Mouse (Mus musculus): ENCODE results near the gene Wwc2. TPM values are rescaled to one million over a fixed set of nuclear protein-coding genes. Genes with fewer than 3 reads are reported as not detected.

Gene Wwc2
- polyA plus RNA-seq, 1 experiment from 2014 or later, result 3.0 TPM

GRCm38 (mm10) chr8:47981075-47981474, 9.6 kb downstream of the Wwc2 start:
- Histone ChIP-seq H3K4me3 (ENCODE audit: low read depth, low read length) (no peak overlapping the region), H3K4me2 (ENCODE audit: low read length) (no peak overlapping the region), H3K27ac (ENCODE audit: low read depth, low read length) (no peak overlapping the region), H3K4me1 (ENCODE audit: control insufficient read depth, insufficient read depth, low read length) (peaks cover 8% of the 10 kb centered on the region; the same call in 1 of the 2 replicates), H3K27me3 (replicated peaks; ENCODE audit: control insufficient read depth, insufficient read depth, low read length) (no peaks in the 10 kb centered on the region), H3K9ac (ENCODE audit: low read length) (no peak overlapping the region), H3K36me3 (ENCODE audit: control insufficient read depth, insufficient read depth, low read length) (no peaks in the 10 kb centered on the region), H3K9me3 (replicated peaks; ENCODE audit: control insufficient read depth, low read length) (no peaks in the 10 kb centered on the region)
- no peak for ATAC-seq
- no peak for DNase-seq (ENCODE audit: low spot score)
- 89% methylated on average over 6 of the region's 6 CpGs for WGBS

- no peak overlapping the region for H3K9ac ChIP-seq (ENCODE audit: low read length)
- H3K27me3 ChIP-seq (replicated peaks; ENCODE audit: control insufficient read depth, insufficient read depth, low read length), result no peaks in the 10 kb centered on the region
- DNase-seq (ENCODE audit: low spot score), result no peak
- H3K4me3 ChIP-seq (ENCODE audit: low read depth, low read length), result no peak overlapping the region
- H3K4me2 ChIP-seq (ENCODE audit: low read length), result no peak overlapping the region
- no peak overlapping the region for H3K27ac ChIP-seq (ENCODE audit: low read depth, low read length)
- no peak for ATAC-seq
- WGBS, result 95% methylated on average over 8 of the region's 8 CpGs
- H3K4me1 ChIP-seq (ENCODE audit: control insufficient read depth, insufficient read depth, low read length), result peaks cover 2% of the 10 kb centered on the region; the same call in 1 of the 2 replicates
- no peaks in the 10 kb centered on the region for H3K36me3 ChIP-seq (ENCODE audit: control insufficient read depth, insufficient read depth, low read length)
- H3K9me3 ChIP-seq (replicated peaks; ENCODE audit: control insufficient read depth, low read length), result no peaks in the 10 kb centered on the region
These were observed 10.8 kb downstream of the Wwc2 start for GRCm38 (mm10) chr8:47979876-47980275.

- Histone ChIP-seq H3K4me2 (ENCODE audit: low read length) (no peak overlapping the region), H3K27ac (ENCODE audit: low read depth, low read length) (no peak overlapping the region), H3K9me3 (replicated peaks; ENCODE audit: control insufficient read depth, low read length) (no peaks in the 10 kb centered on the region), H3K27me3 (replicated peaks; ENCODE audit: control insufficient read depth, insufficient read depth, low read length) (no peaks in the 10 kb centered on the region), H3K9ac (ENCODE audit: low read length) (no peak overlapping the region), H3K4me1 (ENCODE audit: control insufficient read depth, insufficient read depth, low read length) (peaks cover 5% of the 10 kb centered on the region; the same call in 1 of the 2 replicates), H3K36me3 (ENCODE audit: control insufficient read depth, insufficient read depth, low read length) (no peaks in the 10 kb centered on the region), H3K4me3 (ENCODE audit: low read depth, low read length) (no peak overlapping the region)
- WGBS, result 84% methylated on average over 6 of the region's 6 CpGs
- DNase-seq (ENCODE audit: low spot score) (no peak), ATAC-seq (no peak)
These were observed 12.0 kb downstream of the Wwc2 start for GRCm38 (mm10) chr8:47978755-47979154.

- no peak for ATAC-seq
- peak overlapping the region; percentile 26 for H3K4me3 ChIP-seq (ENCODE audit: low read depth, low read length)
These were observed 15.8 kb downstream of the Wwc2 start for GRCm38 (mm10) chr8:47974963-47975314.

GRCm38 (mm10) chr8:47974138-47974962, 16.4 kb downstream of the Wwc2 start:
- H3K9ac ChIP-seq (ENCODE audit: low read length), result peak overlapping the region; percentile 53
- H3K4me3 ChIP-seq (ENCODE audit: low read depth, low read length), result peak overlapping the region; percentile 26
- ATAC-seq (peak; percentile 75), DNase-seq (ENCODE audit: low spot score) (peak; percentile 73)
- H3K36me3 ChIP-seq (ENCODE audit: control insufficient read depth, insufficient read depth, low read length), result no peaks in the 10 kb centered on the region
- peaks cover 5% of the 10 kb centered on the region; the same call in 1 of the 2 replicates for H3K4me1 ChIP-seq (ENCODE audit: control insufficient read depth, insufficient read depth, low read length)
- 3% methylated on average over 20 of the region's 20 CpGs for WGBS
- peak overlapping the region; percentile 66 for H3K4me2 ChIP-seq (ENCODE audit: low read length)
- no peaks in the 10 kb centered on the region for H3K27me3 ChIP-seq (replicated peaks; ENCODE audit: control insufficient read depth, insufficient read depth, low read length)
- peak overlapping the region; percentile 59 for H3K27ac ChIP-seq (ENCODE audit: low read depth, low read length)
- H3K9me3 ChIP-seq (replicated peaks; ENCODE audit: control insufficient read depth, low read length), result no peaks in the 10 kb centered on the region

More at GRCm38 (mm10) chr8:47974963-47975314, 15.8 kb downstream of the Wwc2 start:
- H3K27me3 ChIP-seq (replicated peaks; ENCODE audit: control insufficient read depth, insufficient read depth, low read length), result no peaks in the 10 kb centered on the region
- H3K9ac ChIP-seq (ENCODE audit: low read length), result peak overlapping the region; percentile 53
- no peaks in the 10 kb centered on the region for H3K36me3 ChIP-seq (ENCODE audit: control insufficient read depth, insufficient read depth, low read length)
- no peak for DNase-seq (ENCODE audit: low spot score)
- H3K27ac ChIP-seq (ENCODE audit: low read depth, low read length), result peak overlapping the region; percentile 59
- 21% methylated on average over 7 of the region's 7 CpGs for WGBS
- no peaks in the 10 kb centered on the region for H3K9me3 ChIP-seq (replicated peaks; ENCODE audit: control insufficient read depth, low read length)
- peak overlapping the region; percentile 66 for H3K4me2 ChIP-seq (ENCODE audit: low read length)
- H3K4me1 ChIP-seq (ENCODE audit: control insufficient read depth, insufficient read depth, low read length), result peaks cover 5% of the 10 kb centered on the region; the same call in 1 of the 2 replicates

- WGBS, result 84% methylated on average over 2 of the region's 2 CpGs
- peaks cover 5% of the 10 kb centered on the region; the same call in 1 of the 2 replicates for H3K4me1 ChIP-seq (ENCODE audit: control insufficient read depth, insufficient read depth, low read length)
- H3K9ac ChIP-seq (ENCODE audit: low read length), result no peak overlapping the region
- no peak overlapping the region for H3K4me2 ChIP-seq (ENCODE audit: low read length)
- H3K36me3 ChIP-seq (ENCODE audit: control insufficient read depth, insufficient read depth, low read length), result no peaks in the 10 kb centered on the region
- H3K9me3 ChIP-seq (replicated peaks; ENCODE audit: control insufficient read depth, low read length), result no peaks in the 10 kb centered on the region
- no peak for ATAC-seq
- H3K27ac ChIP-seq (ENCODE audit: low read depth, low read length), result no peak overlapping the region
- no peak for DNase-seq (ENCODE audit: low spot score)
- H3K4me3 ChIP-seq (ENCODE audit: low read depth, low read length), result no peak overlapping the region
- no peaks in the 10 kb centered on the region for H3K27me3 ChIP-seq (replicated peaks; ENCODE audit: control insufficient read depth, insufficient read depth, low read length)
These were observed 19.6 kb downstream of the Wwc2 start for GRCm38 (mm10) chr8:47971121-47971520.

- no peak for ATAC-seq
- no peak for DNase-seq (ENCODE audit: low spot score)
- no peaks in the 10 kb centered on the region for H3K27me3 ChIP-seq (replicated peaks; ENCODE audit: control insufficient read depth, insufficient read depth, low read length)
- H3K4me2 ChIP-seq (ENCODE audit: low read length), result no peak overlapping the region
- no peaks in the 10 kb centered on the region for H3K36me3 ChIP-seq (ENCODE audit: control insufficient read depth, insufficient read depth, low read length)
- no peaks in the 10 kb centered on the region for H3K9me3 ChIP-seq (replicated peaks; ENCODE audit: control insufficient read depth, low read length)
- H3K4me3 ChIP-seq (ENCODE audit: low read depth, low read length), result no peak overlapping the region
- H3K4me1 ChIP-seq (ENCODE audit: control insufficient read depth, insufficient read depth, low read length), result peaks cover 5% of the 10 kb centered on the region; the same call in 1 of the 2 replicates
- H3K9ac ChIP-seq (ENCODE audit: low read length), result no peak overlapping the region
- 87% methylated on average over 5 of the region's 5 CpGs for WGBS
- no peak overlapping the region for H3K27ac ChIP-seq (ENCODE audit: low read depth, low read length)
These were observed 20.1 kb downstream of the Wwc2 start for GRCm38 (mm10) chr8:47970576-47970975.

GRCm38 (mm10) chr8:47967045-47967920, 23.4 kb downstream of the Wwc2 start:
- Histone ChIP-seq H3K27ac (ENCODE audit: low read depth, low read length) (no peak overlapping the region), H3K4me2 (ENCODE audit: low read length) (no peak overlapping the region), H3K27me3 (replicated peaks; ENCODE audit: control insufficient read depth, insufficient read depth, low read length) (no peaks in the 10 kb centered on the region), H3K9me3 (replicated peaks; ENCODE audit: control insufficient read depth, low read length) (no peaks in the 10 kb centered on the region), H3K4me3 (ENCODE audit: low read depth, low read length) (no peak overlapping the region), H3K9ac (ENCODE audit: low read length) (no peak overlapping the region), H3K4me1 (ENCODE audit: control insufficient read depth, insufficient read depth, low read length) (peaks cover 2% of the 10 kb centered on the region; the same call in 1 of the 2 replicates), H3K36me3 (ENCODE audit: control insufficient read depth, insufficient read depth, low read length) (no peaks in the 10 kb centered on the region)
- no peak for ATAC-seq
- WGBS, result 79% methylated on average over 20 of the region's 20 CpGs
- no peak for DNase-seq (ENCODE audit: low spot score)

All from forebrain, embryonic 14.5 days (tissue).